Mouse (Mus musculus) layer of hippocampus, postnatal 25 days (tissue): ENCODE results near the gene Gm49387. TPM values are rescaled to one million over a fixed set of nuclear protein-coding genes. Genes with fewer than 3 reads are reported as not detected.
A peak's percentile ranks its signal among the peaks of the same experiment; 100 is the strongest.

ENCODE experiments used
- DNase-seq, 2 experiments: peaks; one replicate each; pipeline ENCODE4 v3.0.0; 2022; ENCODE audit warnings: mixed read lengths in 2 of 2, low spot score in 1 of 2; ENCODE audit errors: extremely low spot score in 1 of 2
- total RNA-seq, 2 experiments: library from RNA; stranded (reverse); gene quantifications; 2 replicates each; pipeline ENCODE4 v1.2.3; 2021

Gene Gm49387
- total RNA-seq, 2 experiments from 2014 or later = not detected

DNA sequence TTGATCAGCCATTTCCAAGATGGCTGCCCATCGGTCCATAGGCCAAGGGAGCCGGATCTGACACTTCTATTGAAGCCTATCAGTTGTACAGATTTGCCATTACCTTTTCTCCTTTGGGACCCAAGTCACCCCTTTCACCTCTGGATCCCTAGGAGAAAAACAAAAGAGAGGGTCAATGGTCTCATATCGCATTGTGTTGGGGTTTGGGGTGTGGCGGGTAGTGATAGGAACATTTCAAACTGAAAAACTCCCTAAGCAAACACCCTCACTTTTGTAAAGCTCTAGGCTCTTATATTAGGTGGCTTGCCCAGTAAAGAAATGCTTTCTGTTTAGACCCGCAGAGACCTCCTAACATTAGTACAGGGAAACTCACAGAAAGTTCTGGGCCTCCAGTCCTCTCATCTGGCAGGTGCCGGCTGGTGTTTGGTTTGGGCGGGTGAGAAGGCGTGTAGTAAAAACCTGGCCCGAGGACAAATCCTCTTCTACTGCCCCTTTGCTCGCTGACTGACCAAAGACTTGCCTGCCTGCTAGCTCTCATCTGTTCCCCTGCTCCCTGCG is 96.7 kb downstream of the Gm49387 start:
- no peak for DNase-seq

DNA sequence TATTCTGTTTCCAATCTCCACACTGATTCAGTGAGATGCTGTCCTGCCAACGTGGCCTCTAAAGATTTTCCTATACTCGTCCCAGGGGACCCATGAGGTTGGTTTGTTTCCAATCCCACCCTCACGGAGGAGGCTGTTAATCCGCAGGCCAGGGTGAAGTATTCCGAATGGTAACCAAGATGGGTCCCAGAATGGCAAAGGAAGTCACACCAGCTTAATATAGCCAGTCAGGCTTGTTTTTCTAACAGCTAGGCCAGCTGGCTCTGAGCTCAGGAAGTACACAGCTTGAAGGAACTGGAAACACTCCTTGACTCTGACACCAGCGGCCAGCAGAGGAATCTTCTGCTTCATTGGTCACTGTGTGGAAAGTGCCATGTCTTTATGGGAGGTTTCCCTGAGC is 103.4 kb downstream of the Gm49387 start:
- no peak for DNase-seq

DNA sequence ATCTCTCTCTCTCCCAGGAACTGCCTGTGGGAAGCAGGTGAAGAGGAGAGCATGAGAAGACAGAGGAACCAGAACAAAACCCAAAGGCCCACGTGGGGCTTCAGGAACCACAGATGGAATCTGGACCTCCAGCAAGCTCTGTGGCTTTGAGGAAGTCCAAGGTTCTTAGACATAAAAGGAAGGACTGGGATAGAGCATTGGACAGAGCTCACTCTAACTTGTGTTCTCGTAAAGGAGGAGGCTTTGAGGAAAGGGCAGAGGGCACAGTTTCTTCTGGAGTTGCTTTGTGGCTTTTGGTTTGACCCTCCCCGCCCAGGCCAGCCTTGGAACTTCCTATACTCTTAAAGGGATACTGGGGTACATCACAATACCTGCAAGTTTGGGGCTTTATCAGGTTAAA is 108.0 kb downstream of the Gm49387 start:
- no peak for DNase-seq

DNA sequence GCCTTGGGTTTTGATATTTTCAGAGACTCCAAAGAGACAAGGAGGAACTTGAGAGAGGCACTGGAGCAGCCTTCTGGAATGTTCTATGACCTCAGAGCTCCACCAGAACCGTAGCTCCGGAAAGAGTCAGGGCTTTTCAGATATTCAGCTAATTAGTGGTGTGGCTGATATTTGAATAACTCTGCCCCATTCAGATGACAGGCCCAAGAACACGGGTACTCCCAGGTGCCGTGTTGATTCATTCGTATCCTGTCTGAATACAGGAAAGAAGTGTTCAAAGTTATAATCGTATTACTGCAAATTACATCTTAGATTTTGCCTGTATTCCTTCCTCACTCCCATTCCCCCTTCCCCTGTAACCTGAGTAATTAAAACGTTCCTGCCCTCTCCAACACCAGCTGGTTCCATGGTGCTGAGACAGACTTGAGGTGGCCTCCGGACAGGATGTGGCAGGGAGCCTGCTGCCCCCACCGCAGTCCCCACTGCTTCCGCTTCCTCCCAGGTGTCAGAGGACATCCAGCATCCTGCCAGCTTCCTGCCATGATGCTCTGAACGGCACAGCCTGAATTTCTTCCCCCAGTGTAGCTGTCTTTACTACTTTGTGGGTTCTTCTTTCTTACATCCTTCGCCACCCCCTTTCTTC is 109.1 kb downstream of the Gm49387 start:
- DNase-seq = no peak

DNA sequence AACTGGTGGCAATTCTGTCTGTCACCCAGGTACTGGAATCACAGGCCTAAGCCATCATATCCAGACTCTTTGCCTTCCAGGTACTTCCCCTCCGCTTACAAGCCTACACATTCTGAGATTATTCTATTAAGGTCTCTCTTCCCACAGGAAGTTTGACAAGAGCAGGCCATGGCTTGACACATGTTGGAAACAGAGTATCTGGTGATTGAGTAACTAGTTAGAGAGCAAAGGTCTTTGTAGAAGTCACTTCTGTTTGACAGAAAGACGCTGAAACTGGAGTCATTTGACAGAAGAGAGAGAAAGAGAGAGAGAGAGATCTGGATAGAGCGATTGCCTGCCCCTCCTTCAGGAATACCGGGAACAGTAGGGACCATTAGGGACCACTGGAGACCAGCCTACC is 109.8 kb downstream of the Gm49387 start:
- no peak for DNase-seq

DNA sequence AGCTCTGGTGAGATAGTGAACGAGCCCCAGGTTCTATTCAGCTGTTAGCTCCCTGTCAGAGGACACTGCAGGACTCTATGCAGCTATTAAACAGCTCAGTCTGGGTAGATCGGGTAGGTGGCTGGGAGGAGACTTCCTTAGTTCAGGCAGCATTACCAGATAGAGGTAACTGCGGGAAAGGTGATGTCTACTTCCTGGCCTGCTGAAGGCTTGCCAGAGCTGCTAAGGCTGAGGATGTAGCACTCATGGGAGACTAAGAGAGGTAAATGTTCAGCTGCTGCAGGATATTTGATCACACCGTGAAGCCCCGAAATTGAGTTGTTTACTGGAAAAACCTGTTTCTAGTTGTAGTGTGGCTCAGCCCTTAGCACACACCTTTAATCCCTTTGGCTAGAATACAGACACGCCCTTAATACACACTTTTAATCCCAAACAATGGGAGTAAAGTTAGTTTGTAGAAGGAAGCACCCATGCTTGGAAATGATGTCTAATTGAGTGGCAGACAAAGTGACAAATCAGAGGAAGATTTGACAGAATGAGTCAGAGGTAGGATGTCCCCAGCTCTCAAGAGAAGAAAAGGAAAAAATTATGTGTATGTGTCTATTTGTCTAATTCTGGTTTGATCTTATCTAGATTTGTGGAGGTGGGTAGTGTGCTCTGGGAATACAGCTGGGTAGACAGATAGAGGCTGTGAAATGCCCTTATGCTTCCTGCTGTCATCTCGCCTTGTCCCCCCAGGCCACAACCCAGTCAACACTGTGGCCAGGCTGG is 115.5 kb downstream of the Gm49387 start:
- no peak for DNase-seq

DNA sequence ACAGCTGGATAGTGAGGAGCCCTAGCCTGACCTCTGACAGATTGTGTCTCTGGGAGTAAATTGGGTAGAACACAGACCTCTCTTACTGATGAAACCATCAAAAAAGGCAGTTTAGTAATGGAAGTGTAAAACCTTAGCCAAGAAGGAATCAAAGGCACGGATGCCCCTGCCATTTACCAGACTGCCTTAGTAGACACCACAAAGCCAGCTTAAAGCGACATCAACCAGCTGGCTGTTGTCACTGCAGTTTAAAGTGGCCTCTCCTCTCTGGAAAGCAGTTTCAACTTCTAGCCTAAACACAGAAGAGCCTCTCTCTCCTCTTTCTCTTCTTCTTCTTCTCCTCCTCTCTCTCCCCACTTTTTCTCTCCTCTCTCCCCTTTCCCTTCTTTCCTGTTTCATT is 119.4 kb downstream of the Gm49387 start:
- no peak for DNase-seq

DNA sequence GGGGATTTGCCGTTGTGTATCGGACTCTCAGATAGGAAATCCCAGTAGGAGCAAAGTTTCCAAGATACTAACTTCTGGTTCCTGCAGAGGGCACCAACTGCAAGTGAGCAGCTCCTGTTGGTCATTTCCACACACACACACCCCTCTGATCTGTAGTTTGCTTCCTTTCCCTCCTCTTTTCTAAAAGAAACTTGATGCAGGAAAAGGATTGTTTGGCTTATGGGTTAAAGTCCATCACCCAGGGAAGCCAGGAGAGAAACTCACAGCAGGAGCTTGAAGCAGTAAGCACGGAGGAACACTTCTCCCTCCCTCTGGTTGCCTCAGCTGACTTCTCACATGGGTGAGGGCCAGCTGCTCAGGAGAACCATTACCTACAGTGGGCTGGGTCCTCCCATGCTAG is 121.5 kb downstream of the Gm49387 start:
- no peak for DNase-seq

DNA sequence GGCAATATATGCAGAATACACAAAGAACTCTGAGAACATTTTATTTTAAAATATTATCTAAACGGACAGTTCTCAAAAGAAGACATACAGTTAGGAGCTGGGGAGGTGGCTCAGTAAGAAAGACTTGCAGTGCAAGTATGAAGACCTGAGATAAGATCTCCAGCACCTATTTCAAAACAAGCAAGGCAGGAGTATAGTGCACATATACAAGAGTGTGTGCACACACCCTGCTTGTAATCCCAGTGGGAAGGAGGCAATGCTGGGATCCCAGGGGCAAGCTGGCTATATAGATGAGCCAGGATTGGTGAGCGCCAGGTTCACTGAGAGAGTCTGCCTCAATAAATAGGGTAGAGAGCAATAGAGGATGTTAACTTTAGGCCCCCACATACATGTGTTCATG is 124.8 kb downstream of the Gm49387 start:
- DNase-seq = no peak

DNA sequence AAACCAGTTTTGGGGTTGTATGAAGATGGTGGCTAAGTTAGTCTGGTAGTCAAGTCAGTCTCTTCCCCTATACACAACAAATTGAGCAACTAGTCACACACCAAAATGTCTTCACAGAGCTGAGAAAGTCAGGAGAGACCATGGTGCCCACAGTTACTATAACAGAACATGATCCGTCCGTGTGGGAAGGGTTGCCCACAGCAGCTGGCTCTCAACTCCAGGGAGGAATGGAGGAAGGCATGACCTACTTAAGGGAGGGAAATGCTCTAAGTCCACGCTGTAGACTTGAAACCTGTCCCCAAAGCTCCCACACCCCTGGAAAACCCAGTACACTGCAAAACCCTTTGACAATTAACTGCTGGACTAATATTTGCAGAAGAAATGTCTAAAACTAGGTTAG is 130.4 kb downstream of the Gm49387 start:
- no peak for DNase-seq

DNA sequence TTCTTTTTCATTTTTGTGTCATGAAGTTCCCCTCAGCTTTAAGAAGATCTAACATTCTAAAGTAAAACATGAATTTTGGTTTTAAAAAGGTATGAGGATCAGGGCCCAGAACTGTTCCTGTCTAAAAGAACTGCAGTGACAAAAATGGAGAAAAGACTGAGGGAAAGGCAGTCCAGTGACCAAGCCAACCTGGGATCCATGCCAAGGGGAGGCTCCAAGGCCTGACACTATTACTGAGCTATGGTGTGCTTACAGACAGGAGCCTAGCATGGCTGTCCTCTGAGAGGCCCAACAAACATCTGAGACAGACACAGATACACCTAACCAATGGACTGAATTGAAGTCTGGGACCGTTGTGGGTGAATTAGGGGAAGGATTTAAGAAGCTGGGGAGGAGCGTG is 130.8 kb downstream of the Gm49387 start:
- DNase-seq = no peak

DNA sequence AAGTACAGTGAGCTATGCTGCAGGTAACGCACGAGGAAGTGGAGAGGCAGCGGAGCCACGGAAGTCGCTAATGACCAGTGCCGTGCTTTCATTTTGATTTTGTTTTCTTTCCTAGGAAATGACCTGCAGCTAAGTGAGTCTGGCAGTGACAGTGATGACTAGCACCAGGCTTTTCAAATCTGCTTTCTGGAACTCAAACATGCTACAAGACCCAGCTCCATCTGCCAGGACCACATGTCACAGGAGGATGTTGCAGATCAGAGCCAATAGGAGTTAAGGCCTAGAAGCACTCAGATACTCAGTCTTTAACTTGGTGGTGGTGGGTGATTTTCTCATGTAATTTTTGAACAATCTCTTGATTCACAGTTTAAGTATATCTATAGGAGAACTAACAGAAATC is 134.2 kb downstream of the Gm49387 start:
- DNase-seq = peak; percentile 38 to 55

DNA sequence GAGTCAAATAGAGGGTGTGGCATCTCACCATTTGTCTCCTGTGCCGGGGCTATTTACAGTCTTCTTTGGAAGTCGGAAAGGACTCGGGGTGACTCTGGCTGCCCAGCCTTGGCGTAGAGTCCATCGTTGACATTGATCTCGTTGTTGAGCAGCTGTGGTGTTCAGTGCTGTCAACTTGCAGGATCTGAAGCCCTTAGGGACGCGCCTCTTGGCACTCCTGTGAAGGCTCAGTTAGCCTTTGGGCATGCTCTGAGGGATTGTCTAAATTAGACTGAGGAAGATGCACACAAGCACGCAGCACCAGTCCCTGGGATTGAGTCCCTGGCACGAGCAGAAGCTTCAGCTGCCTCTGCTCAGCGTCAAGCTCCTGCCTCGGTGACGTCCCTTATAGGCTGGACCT is 137.3 kb downstream of the Gm49387 start:
- DNase-seq = no peak

Other genes with a start within 250 kb of the Gm49387 start
- 100 to 1,000 TPM; 135 to 147 TPM for gene Sh3bp5, start 204.8 kb downstream of the Gm49387 start, total RNA-seq
- 10 to 100 TPM; 12.6 to 15.4 TPM for gene Eaf1, start 146.5 kb downstream of the Gm49387 start, total RNA-seq
- 10 to 100 TPM; 27.2 to 28.6 TPM for gene Mettl6, start 145.8 kb downstream of the Gm49387 start, total RNA-seq
- gene Colq, start 49.5 kb downstream of the Gm49387 start, total RNA-seq = under 1 TPM; 0.54 to 0.75 TPM
- 1 to 10 TPM; 9.0 to 10.0 TPM for gene Btd, start 150 bp upstream of the Gm49387 start, total RNA-seq
- gene Hacl1, start 408 bp upstream of the Gm49387 start, total RNA-seq = 1 to 10 TPM; 7.6 to 9.3 TPM
- 10 to 100 TPM; 46.5 to 57.0 TPM for gene Ankrd28, start 189.8 kb upstream of the Gm49387 start, total RNA-seq